Mouse (Mus musculus) urinary bladder, postnatal 14 days (tissue): Measurements from ENCODE around the gene Rab11a.

Source experiments
- DNase-seq: peaks from one replicate; pipeline ENCODE4 v3.0.0; 2021; ENCODE audit warnings: low spot score

Rab11a gene

DNA sequence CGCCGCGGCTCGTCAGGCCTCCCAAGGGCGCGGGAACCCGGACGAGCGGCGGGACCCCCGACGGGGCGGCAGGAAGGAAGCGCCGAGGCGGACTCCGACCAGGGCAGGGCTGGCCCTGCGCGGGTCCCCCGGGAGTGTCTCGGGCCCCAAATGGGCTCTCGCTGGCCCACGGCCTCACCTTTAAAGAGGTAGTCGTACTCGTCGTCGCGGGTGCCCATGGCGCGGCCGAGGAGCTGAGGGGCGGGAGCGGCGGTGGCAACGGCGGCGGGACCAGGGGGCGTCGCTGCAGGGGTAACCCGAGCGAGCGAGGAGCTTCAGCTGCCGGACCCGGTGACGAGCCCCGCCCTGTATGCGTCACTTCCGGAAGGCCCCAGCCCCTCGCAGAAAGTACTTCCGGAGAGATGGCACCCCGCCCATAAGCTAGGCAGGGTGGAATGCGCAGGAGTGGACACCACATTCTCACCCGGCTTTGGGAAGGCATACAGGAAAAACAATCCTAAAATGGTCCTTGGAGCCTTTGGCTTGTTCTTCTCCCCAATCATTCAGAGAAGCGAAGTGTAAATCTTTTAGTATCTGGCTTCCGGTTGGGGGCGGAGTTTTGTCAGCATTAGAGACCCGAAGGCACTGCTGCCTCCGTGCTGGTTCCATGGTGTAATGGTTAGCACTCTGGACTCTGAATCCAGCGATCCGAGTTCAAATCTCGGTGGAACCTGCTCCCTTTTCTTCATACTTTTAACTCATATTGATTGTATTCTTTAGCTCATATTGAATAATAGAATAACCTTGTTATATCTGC is at the start of gene Rab11a:
TSS of gene Rab11a (minus strand) at position 353 of the 796 bp plus-strand sequence.
- peak; percentile 97 for DNase-seq

DNA sequence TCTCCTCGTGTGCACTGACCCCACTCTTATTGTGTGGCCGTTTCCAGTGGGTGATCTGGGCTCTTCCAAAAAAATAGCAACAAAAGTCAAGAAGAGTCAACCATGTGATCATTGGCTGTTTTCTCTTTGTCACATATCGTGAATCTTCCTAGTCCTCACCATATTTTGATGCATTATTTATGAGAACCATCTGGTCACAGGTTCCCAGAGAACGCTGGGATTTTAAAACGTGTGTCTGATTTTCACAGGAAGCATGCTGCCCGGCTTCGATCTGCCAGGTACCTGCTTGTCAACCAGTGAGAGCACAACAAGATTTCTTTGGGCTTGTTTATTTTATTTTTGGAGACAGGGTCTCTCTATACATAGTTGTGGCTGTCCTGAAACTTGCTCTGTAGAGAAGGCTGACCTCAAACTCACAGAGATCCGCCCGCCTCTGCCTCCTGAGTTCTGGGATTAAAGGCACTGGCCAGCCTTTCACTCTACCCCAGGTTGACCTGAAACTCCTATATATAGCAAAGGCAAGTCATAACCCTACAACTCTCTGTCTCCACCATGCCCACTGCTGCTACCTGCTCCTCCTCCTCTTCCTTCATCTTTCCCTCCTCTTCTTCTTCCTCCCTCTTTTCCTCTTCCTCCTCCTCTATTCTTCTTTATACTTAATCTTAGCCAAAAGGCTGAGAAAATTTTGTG is 48.8 kb upstream of the Rab11a start:
- DNase-seq = no peak

DNA sequence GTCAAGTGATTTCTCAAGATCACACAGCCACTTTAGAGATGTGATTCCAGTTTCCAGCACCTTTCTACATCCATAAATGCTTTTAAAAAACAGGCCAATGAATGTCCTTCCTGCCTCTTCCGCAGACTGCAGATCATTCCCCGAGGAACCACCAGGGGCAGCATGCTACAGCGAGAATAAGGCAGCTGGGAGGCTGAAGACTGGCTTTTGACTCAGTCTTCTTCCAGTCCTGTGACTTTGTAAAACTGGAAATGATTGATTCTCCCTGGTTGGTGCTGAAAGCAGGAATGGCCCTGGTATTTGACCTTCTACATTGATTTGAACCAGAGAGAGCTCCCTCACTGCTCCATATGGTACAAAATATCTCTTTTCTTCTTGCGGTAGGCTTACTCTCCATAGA is 47.3 kb upstream of the Rab11a start:
- DNase-seq = peak; percentile 73

DNA sequence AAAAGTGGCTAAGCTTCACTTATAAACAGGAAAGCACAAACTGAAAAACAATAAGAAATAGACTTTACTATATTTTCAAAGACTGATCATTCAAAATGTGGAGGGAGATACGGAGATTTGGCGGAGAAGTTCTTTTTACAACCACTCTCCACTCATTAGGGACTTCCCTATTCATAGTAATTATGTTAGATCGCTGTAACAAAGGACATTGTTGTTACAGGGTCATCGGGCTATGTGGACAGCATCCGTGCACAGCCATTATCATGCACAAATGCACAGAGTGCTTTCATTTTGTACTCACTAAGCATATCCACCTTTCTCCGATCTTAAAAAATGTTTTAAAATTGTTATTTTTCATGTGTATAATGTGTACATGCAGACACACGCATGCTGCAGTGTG is 46.0 kb upstream of the Rab11a start:
- DNase-seq = no peak

DNA sequence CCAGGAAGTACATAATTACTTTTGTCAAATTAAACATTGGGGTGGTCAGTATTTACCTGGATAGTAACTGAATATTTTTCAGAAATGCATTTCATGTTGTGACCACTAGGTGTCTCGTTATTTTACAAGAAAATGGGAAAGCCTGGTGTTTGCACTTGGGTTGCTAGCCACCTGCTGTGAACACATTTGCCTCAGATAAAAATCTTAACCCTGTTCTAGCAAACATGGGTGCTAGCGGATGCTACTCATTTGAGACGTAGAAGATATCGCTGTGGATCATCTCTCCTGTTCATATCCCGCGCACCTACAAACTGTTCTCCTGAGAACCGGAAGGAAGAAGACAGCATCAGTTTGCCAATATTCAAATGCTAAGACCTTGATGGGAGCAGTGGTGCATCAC is 42.1 kb upstream of the Rab11a start:
- DNase-seq = no peak

DNA sequence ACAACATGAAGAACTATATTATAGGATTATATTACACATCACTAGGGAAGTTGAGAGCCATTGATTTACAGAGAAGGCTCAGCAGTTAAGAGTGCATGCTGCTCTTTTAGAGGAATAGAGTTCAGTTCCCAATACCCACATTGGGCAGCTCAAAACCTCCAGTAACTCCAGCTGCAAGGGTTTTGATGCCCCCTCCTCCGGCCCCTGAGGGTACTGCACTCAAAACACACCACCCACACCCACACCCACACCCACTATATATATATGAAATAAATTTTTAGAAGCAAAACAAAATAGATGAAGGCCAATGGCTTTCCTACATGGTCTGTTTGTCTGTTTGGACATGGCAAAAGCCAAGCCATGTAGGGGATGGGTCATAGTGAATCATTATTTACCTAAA is 40.6 kb upstream of the Rab11a start:
- DNase-seq = no peak

DNA sequence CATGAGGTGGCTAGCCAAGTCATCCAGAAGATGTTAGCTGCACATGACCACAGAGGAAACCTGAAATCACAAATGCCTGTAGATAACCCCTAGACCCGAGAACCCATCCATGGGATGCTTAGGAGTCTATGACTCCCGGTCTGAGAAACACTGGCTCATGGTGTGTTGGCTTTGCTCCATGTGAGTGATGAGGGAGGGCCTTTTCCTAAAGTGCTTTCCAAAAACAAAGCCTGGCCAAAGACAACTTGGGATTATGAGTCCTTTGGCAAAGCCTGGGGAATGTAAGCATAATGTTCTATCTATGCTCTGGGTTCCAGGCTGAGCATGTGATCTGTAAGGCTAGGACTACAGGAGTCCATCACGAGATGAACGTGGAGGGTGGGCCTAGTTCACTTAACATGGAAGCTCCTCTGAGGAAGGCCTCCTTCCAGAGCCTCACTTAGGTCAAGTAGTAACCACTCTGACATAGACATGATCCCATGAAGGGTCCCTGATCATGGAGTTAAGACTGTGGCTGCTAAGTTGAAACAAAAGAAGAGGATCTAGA is 40.0 kb upstream of the Rab11a start:
- peak; percentile 34 for DNase-seq

DNA sequence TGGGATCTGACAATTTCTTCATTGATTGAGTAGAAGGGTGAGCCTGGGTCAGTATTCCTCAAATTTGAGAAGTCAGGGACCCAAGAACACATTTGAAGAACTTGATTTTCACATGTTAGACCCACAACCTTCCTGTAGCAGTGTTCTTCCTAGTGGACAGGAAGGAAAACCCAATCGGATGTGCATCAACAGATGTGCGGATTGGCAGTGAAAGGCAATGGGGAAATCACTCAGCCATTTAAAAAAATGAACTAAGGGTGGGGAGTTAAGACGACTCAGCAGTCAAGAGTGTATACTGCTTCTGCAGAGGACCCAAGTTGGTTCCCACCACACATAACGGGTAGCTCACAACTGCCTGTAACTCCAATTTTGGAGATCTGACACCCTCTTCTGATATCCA is 37.9 kb upstream of the Rab11a start:
- no peak for DNase-seq

DNA sequence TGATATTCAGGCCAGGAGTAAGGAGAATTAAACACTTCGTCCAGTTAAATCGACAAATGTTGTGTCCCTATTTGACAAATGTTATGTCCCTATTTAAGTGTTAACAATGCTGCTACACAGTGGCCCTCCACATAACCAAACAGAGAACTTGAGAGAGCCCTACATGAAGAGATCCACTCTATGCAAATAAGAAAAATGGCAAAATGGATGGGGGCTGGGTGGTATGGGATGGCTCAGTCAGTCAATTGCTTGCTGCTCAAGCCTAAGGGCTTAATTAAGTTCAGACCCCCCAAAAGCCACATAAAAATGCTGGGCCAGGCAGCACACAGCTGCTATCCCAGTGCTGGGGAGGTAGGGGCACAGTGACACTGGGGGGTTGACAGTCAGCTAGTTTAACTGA is 37.3 kb upstream of the Rab11a start:
- no peak for DNase-seq

DNA sequence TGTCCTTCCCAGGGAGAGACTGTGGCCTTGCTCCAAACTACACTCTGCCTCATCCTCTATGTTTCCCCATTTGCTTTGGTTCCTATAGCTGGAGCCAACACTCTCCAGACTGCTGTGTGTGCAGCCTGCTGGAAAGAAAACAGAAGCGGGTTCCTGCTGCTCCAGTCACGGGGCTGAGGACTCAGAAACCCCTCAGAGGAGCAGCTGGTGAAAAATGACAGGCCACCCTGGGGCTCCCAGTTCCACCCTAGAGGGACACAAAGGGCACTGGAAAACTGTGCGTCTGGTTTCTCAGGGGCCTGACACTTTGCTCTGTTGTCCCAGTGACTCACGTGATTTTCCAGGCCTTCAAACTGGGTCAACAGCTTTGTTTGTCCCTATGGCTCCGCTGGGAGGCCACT is 36.9 kb upstream of the Rab11a start:
- DNase-seq = no peak

DNA sequence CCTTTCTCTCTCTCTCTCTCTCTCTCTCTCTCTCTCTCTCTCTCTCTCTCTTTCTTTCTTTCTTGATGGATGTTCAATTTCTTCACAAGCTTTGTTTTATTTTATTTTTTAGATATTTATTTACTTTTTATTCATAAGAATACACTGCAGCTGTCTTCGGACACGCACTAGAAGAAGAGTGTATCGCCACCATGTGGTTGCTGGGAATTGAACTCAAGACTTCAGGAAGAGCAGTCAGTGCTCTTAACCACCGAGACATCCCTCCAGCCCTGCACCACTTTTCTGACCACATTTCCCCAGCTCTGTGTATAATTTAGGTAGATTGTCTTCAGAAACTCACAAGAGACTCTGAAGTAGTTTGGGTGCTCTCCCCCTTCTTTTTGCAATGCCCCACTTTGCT is 36.4 kb upstream of the Rab11a start:
- DNase-seq = no peak

DNA sequence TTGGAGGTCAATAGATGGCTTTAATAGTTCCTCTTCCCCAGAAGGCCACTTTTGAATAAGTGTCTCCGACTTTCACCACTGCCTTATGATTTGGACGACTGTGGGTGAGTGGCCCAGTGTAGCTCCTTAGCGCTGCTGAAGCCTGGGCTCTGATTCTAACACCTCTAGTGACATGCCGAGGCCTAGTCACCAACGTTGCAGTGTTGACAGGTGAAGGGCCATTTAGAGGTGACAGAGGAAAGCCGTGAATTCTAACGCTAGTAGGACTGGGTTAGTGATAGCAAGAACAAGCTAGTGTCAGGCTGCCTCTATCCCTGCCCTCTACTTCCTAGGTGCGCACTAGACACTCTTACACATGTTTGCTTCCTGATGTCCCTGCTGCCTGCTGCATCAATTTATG is 35.7 kb upstream of the Rab11a start:
- DNase-seq = no peak

DNA sequence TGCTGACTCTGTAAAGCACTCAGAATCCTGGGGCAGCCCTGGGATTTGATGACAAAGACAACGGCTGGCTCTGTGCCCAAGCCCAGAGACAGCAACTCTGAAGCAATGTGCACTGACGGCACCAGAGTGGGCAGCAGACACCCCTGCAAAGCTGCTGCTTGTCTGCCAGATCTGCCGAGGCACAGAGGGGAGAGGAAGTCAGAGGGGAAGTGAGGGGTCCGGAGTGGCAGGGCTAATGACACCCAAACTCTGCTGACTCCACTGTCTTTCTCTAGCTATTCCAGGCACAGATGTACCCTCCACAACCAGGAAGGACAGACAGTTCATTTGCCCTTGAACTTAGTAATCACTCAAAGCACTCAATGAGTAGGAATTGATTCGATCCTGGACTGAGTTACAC is 33.7 kb upstream of the Rab11a start:
- no peak for DNase-seq

DNA sequence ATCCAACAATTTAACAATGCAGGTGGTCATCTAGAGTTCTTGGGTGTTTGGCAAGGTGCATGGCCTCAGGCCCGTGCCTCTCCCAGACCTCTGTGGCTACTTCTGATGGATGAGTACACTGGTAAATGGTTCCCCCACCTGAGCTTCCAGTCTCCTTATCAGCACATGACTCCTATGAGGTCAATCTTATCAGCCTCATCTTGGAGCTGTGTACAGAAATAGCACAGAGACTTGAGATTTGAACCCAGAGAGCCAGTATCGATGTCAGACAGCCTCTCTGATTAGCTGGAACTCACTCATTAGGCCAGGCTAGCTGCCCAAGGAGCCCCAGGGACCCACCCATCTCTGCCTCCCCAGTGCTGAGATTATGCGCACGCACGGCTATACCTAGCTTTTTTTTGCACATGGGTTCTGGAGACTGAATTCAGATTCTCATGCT is 32.9 kb upstream of the Rab11a start:
- no peak for DNase-seq

DNA sequence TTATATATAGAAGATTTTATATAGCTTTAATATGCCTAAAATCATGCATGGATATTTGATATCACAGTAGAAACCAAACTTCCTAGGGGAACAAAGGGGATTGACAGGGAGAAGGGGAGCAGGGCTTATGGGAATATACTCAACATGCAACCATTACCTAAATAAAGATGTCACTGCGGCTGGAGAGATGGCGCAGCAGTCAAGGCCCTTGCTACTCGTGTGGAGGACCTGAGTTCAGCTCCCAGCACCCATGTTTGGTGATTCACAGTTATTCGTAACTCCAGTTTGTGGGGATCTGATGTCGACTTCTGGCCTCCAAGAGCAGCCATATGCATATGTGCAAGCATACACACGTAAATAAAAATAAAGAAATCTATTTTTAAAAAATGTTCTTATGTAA is 32.4 kb upstream of the Rab11a start:
- no peak for DNase-seq

DNA sequence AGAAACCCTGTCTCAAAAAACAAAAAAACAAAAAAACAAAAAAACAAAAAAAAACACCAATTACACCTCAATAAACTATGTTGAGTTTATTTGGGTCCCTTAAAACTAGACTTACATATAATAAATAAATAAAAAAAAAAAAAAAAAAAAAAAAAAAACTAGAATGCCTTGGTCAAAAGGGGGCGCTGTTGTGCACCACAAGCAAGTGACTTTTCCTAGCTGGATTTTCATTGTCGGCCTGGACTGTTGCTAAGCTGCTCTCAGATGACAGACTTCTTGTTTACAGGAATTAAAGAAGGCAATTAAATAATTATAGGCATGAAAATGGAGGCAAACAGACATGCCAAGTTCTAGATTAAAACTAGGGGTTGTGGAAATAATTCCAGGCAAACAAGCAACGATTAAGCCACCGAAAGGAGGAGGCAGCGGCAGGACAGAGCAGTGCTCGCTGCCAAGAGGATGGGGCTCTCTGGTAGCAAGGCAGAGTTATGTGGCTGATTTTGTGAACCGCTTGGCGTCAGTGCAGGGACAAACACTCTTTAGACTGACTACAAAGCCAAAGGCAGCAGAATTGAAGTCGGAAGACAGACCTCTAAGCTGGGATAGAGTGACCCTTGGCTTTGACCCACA is 31.6 kb upstream of the Rab11a start:
- DNase-seq = peak; percentile 45

DNA sequence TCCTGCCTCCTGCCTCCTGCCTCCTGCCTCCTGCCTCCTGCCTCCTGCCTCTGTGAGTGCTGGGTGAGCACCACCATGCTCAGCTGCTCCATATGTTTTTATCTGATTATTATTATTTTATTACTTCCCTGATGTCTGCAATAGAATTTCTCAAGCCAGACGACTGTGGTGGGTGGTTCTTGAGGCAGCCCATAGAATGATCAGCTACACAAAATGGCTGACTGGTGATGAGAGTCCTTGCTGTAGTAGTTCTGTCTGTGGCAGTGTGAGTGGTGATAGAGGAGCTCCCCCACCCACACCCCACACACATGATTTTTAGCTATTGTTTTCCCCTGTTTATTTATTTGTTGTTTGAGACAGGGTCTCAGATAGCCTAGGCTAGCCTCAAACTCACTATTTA is 30.2 kb upstream of the Rab11a start:
- DNase-seq = no peak

DNA sequence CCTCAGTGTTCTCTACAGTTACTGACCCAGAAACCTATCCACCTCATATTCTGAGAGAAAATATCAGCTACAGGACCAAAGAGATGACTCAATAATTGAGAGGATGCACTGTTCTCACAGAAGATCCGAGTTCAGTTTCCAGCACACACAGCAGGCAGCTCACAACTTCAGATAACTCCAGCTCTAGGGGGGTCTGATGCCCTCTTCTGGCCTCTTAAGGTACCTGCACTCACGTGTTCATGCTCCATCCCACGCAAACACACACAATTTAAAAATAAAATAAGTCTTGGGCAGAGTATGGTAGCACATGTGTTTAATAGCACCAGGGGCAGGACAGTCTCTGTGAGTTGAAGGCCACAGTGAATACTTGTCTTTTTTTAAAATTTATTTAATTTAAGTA is 28.6 kb upstream of the Rab11a start:
- DNase-seq = no peak

DNA sequence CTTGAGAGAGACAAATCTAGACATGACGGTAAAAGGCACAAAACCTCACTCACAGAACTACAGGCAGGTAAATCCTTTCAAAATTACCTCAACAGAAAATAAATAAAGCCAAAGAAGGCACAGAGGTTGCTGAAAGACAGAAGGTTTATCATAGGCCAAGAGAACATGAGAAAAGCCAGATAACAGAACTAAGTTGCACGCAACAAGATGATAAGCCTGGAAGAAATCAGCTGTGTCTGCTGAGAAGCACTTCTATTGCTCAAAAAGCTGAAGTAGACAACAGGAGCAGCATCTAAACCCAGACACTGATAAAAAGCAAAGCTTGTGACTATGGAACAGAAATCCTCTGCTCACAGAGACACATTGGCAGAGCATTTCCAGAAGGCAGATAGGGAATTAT is 27.3 kb upstream of the Rab11a start:
- DNase-seq = no peak

DNA sequence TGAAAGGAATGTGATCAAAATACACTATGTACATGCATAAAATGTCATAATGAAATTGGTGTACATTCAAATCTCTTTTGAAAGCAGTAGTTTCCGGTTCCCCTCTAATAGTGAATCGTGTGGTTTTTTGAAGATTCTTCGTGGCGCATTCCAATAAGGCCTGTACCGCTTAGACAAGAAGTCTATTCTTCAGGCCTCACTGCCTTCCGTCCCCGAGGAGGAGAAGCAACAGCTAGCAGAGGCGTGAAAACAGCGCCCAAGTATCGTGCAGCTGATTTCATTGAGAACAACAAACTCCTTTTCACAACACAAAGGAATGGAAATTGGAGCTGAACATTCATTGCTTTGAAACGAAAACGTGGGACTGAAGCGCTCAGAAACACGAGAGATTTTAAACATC is 20.5 kb upstream of the Rab11a start:
- no peak for DNase-seq

DNA sequence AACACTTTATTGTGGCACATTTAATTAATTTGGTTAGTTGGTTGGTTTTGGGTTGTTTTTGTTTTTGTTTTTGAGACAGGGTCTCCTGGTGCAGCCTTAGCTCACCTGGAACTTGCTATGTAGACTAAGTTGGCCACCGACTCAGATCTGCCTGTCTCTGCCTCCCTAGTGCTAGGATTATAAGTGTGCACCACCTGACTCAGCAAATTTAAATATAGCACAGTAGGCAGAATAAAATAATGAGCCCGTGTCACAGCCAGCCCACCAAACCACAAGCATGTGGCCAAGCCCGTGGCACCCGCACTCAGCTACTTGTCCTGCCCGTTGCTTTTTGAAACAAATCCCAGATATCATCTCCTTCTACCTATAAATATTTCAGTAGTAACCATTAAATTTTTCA is 15.0 kb upstream of the Rab11a start:
- DNase-seq = no peak

DNA sequence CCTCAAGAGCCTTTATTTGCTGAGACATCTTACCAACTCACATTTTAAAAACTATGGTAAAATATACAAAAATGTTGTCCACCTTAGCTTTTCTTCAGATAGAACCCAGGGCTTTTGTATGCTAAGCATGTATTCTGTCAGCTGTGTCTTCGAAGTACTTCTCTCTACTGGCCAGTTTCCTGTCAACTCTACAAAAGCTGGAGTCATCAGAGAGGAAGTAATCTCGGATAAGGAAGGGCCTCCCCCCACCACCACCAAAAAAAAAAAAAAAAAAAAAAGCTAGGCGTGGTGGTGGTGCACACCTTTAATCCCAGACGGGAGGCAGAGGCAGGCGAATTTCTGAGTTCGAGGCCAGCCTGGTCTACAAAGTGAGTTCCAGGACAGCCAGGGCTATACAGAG is 11.8 kb upstream of the Rab11a start:
- DNase-seq = no peak

DNA sequence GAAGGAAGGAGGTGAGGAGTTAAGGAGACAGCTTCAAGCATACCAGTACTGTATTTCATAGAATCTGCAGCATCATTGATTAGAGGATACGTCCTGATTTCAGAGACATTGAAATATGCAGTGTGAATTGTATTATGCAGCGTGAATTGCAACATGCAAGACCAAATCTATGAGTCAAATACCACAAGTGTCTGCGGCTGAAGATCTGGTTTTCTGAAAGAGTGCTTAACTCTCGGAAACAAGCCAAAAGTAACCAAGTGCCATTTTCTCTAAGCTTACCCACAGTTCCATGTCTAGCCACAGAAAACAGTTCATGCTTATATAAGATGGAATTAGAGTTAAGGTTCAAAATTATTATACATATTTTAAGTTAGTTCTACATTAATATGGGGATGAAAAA is 10.2 kb upstream of the Rab11a start:
- DNase-seq = no peak
